Mouse (Mus musculus): Measurements from ENCODE around the gene Ensa. TPM values are rescaled to one million over a fixed set of nuclear protein-coding genes. Genes with fewer than 3 reads are reported as not detected.

Gene Ensa
- polyA plus RNA-seq, 1 experiment from 2014 or later: 84.4 TPM

GRCm38 (mm10) chr3:95676745-95677419 lies 52.1 kb downstream of the Ensa start:
- H3K4me1 ChIP-seq (ENCODE audit: control insufficient read depth, insufficient read depth, low read length): peaks cover 13% of the 10 kb centered on the region
- no peak overlapping the region for H3K9ac ChIP-seq (ENCODE audit: low read length)
- no peak overlapping the region for H3K4me3 ChIP-seq (ENCODE audit: low read depth, low read length)
- no peak overlapping the region for H3K27ac ChIP-seq (ENCODE audit: low read depth, low read length)
- ATAC-seq (ENCODE audit: insufficient read depth, low FRiP score, low TSS enrichment): no peak
- H3K27me3 ChIP-seq (ENCODE audit: control insufficient read depth, insufficient read depth, low read length): no peaks in the 10 kb centered on the region
- WGBS: 63% methylated on average over 15 of the region's 15 CpGs
- no peaks in the 10 kb centered on the region for H3K9me3 ChIP-seq (ENCODE audit: control insufficient read depth, low read length)
- H3K36me3 ChIP-seq (ENCODE audit: control insufficient read depth, insufficient read depth, low read length): no peaks in the 10 kb centered on the region
- DNase-seq (ENCODE audit: low spot score): peak; percentile 61
- no peak overlapping the region for H3K4me2 ChIP-seq (ENCODE audit: low read depth)

DNA sequence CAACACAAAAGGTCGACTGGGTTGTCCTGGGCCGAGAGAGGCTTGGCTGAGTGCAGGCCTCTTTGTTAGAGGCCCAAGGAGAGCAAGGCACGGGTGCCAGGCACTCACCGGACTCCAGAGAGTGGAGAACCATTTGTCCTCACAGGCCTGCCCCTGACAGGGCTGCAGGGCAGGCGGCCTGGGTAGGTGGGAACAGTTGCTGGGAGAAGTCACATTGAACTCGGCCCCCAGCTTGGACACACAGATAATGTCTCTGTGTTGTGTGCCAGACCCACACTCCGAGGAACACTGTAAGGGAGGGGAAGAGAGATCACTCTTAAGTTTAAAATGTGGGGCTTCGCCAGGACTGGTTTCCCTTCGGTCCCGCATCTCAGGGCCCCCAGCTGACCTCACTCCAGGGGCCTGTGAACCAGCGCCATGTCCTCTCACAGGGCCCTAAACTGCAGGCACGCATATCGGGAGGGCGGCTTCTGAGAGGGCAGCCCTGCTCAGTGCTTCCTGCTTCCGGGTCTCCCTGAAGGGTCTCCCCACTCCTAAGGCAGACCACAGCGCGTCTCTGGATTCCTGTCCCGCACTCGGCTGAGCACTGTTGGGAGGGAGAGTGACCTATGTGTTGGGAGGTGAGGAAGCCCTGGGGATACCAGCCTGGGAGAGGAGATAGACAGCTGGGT lies 52.8 kb downstream of the Ensa start:
- no peak overlapping the region for H3K4me3 ChIP-seq (ENCODE audit: low read depth, low read length)
- peaks cover 12% of the 10 kb centered on the region for H3K4me1 ChIP-seq (ENCODE audit: control insufficient read depth, insufficient read depth, low read length)
- no peak overlapping the region for H3K4me2 ChIP-seq (ENCODE audit: low read depth)
- H3K36me3 ChIP-seq (ENCODE audit: control insufficient read depth, insufficient read depth, low read length): no peaks in the 10 kb centered on the region
- no peaks in the 10 kb centered on the region for H3K27me3 ChIP-seq (ENCODE audit: control insufficient read depth, insufficient read depth, low read length)
- H3K9ac ChIP-seq (ENCODE audit: low read length): no peak overlapping the region
- ATAC-seq (ENCODE audit: insufficient read depth, low FRiP score, low TSS enrichment) (no peak), DNase-seq (ENCODE audit: low spot score) (no peak)
- H3K27ac ChIP-seq (ENCODE audit: low read depth, low read length): no peak overlapping the region
- WGBS: 85% methylated on average over 19 of the region's 19 CpGs
- no peaks in the 10 kb centered on the region for H3K9me3 ChIP-seq (ENCODE audit: control insufficient read depth, low read length)

DNA sequence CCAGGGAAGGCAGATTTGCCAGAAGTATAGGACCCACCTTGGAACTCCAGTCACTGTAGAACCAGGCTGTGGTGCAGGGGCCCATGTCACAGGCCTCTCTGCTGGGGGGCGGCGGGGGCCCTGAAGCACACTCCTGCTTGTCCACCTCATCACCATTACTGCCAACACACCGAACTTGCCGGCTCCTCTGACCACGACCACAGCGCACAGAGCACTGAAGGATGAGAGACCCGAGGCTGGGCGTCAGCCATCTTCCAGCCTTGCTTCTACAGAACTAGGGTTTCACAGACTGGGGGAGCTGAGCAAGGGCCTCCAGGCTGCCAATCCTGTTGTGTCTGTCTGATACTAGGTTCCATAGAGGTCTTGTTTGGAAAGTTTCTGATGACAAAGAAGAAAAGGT lies 54.8 kb downstream of the Ensa start:
- no peaks in the 10 kb centered on the region for H3K9me3 ChIP-seq (ENCODE audit: control insufficient read depth, low read length)
- 92% methylated on average over 8 of the region's 8 CpGs for WGBS
- no peak overlapping the region for H3K4me2 ChIP-seq (ENCODE audit: low read depth)
- H3K9ac ChIP-seq (ENCODE audit: low read length): no peak overlapping the region
- no peaks in the 10 kb centered on the region for H3K36me3 ChIP-seq (ENCODE audit: control insufficient read depth, insufficient read depth, low read length)
- DNase-seq (ENCODE audit: low spot score) (no peak), ATAC-seq (ENCODE audit: insufficient read depth, low FRiP score, low TSS enrichment) (no peak)
- no peak overlapping the region for H3K4me3 ChIP-seq (ENCODE audit: low read depth, low read length)
- H3K27ac ChIP-seq (ENCODE audit: low read depth, low read length): no peak overlapping the region
- peaks cover 7% of the 10 kb centered on the region for H3K4me1 ChIP-seq (ENCODE audit: control insufficient read depth, insufficient read depth, low read length)
- no peaks in the 10 kb centered on the region for H3K27me3 ChIP-seq (ENCODE audit: control insufficient read depth, insufficient read depth, low read length)

GRCm38 (mm10) chr3:95680673-95681072 lies 55.9 kb downstream of the Ensa start:
- H3K4me3 ChIP-seq (ENCODE audit: low read depth, low read length): no peak overlapping the region

DNA sequence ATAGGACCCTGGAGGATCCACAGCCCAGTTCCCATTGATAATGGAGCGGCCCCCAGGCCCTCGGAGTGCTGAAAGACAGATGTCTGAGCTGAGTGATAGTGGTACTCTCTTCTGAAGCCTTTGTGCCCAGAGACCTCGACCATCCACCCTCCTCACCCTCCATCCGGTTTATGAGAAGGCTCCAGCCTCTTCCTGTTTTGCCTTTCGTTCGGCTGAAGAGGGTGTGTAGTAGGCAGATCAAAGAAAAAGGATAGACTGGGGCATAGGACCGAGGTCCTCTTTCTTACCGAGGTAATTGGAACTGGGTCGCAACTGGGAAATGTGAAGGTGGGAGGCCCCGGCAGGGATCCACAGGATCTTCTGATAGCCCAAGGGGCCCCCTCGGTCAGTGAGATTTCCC lies 56.6 kb downstream of the Ensa start:
- H3K27ac ChIP-seq (ENCODE audit: low read depth, low read length): no peak overlapping the region
- WGBS: 43% methylated on average over 11 of the region's 11 CpGs

More at GRCm38 (mm10) chr3:95680673-95681072, 55.9 kb downstream of the Ensa start:
- 93% methylated on average over 6 of the region's 6 CpGs for WGBS
- ATAC-seq (ENCODE audit: insufficient read depth, low FRiP score, low TSS enrichment): no peak
- Histone ChIP-seq H3K9ac (ENCODE audit: low read length) (peak overlapping the region; percentile 23; the same call in 1 of the 2 replicates), H3K36me3 (ENCODE audit: control insufficient read depth, insufficient read depth, low read length) (no peaks in the 10 kb centered on the region), H3K27ac (ENCODE audit: low read depth, low read length) (no peak overlapping the region), H3K9me3 (ENCODE audit: control insufficient read depth, low read length) (no peaks in the 10 kb centered on the region), H3K27me3 (ENCODE audit: control insufficient read depth, insufficient read depth, low read length) (no peaks in the 10 kb centered on the region), H3K4me1 (ENCODE audit: control insufficient read depth, insufficient read depth, low read length) (no peaks in the 10 kb centered on the region), H3K4me2 (ENCODE audit: low read depth) (no peak overlapping the region)
- DNase-seq (ENCODE audit: low spot score): no peak

More for the DNA sequence above, 56.6 kb downstream of the Ensa start:
- H3K36me3 ChIP-seq (ENCODE audit: control insufficient read depth, insufficient read depth, low read length): no peaks in the 10 kb centered on the region
- H3K9me3 ChIP-seq (ENCODE audit: control insufficient read depth, low read length): no peaks in the 10 kb centered on the region
- no peak overlapping the region for H3K4me3 ChIP-seq (ENCODE audit: low read depth, low read length)
- H3K27me3 ChIP-seq (ENCODE audit: control insufficient read depth, insufficient read depth, low read length): no peaks in the 10 kb centered on the region
- no peak overlapping the region for H3K4me2 ChIP-seq (ENCODE audit: low read depth)
- no peak for ATAC-seq (ENCODE audit: insufficient read depth, low FRiP score, low TSS enrichment)
- no peak overlapping the region for H3K9ac ChIP-seq (ENCODE audit: low read length)
- H3K4me1 ChIP-seq (ENCODE audit: control insufficient read depth, insufficient read depth, low read length): no peaks in the 10 kb centered on the region
- DNase-seq (ENCODE audit: low spot score): no peak

Other genes with a start within 250 kb of the Ensa start
- not detected in 2 replicates for gene 4930558C23Rik, start 222.2 kb upstream of the Ensa start, polyA plus RNA-seq (2014; fragmentation: Nextera tagmentation; extraction: Ambion mirVana)
- 23.4 and 27.2 TPM in 2 replicates for gene Arnt, start 190.6 kb upstream of the Ensa start, polyA plus RNA-seq (2014; fragmentation: Nextera tagmentation; extraction: Ambion mirVana)
- 7.3 and 8.4 TPM in 2 replicates for gene Ctsk, start 125.7 kb upstream of the Ensa start, polyA plus RNA-seq (2014; fragmentation: Nextera tagmentation; extraction: Ambion mirVana)
- gene Ctss, start 98.2 kb upstream of the Ensa start, polyA plus RNA-seq (2014; fragmentation: Nextera tagmentation; extraction: Ambion mirVana): 8.3 and 8.8 TPM in 2 replicates
- not detected in 2 replicates for gene Hormad1, start 65.3 kb upstream of the Ensa start, polyA plus RNA-seq (2014; fragmentation: Nextera tagmentation; extraction: Ambion mirVana)
- gene Golph3l, start 36.1 kb upstream of the Ensa start, polyA plus RNA-seq (2014; fragmentation: Nextera tagmentation; extraction: Ambion mirVana): 41.2 and 41.5 TPM in 2 replicates
- 75.7 and 79.4 TPM in 2 replicates for gene Mcl1, start 33.8 kb downstream of the Ensa start, polyA plus RNA-seq (2014; fragmentation: Nextera tagmentation; extraction: Ambion mirVana)
- 0.42 and 0.82 TPM in 2 replicates for gene Adamtsl4, start 62.9 kb downstream of the Ensa start, polyA plus RNA-seq (2014; fragmentation: Nextera tagmentation; extraction: Ambion mirVana)
- 20.5 and 21.5 TPM in 2 replicates for gene Ecm1, start 114.6 kb downstream of the Ensa start, polyA plus RNA-seq (2014; fragmentation: Nextera tagmentation; extraction: Ambion mirVana)
- 46.8 and 56.5 TPM in 2 replicates for gene Tars2, start 135.2 kb downstream of the Ensa start, polyA plus RNA-seq (2014; fragmentation: Nextera tagmentation; extraction: Ambion mirVana)
- 21.1 and 21.6 TPM in 2 replicates for gene Rprd2, start 193.9 kb downstream of the Ensa start, polyA plus RNA-seq (2014; fragmentation: Nextera tagmentation; extraction: Ambion mirVana)
- gene Prpf3, start 230.9 kb downstream of the Ensa start, polyA plus RNA-seq (2014; fragmentation: Nextera tagmentation; extraction: Ambion mirVana): 65.9 and 69.6 TPM in 2 replicates
- gene Mrps21, start 246.5 kb downstream of the Ensa start, polyA plus RNA-seq (2014; fragmentation: Nextera tagmentation; extraction: Ambion mirVana): 347 and 348 TPM in 2 replicates

Measured in neural tube, embryonic 11.5 days (tissue).